Mouse (Mus musculus) neural tube, embryonic 10.5 days (tissue): ENCODE measurements around the gene Plcl2.
"Not testable (repeated sequence)": the region's sequence is repeated elsewhere in the genome, so short reads cannot be mapped to it uniquely, and the experiment has no call there.

Experiments used
- DNase-seq: peaks from one replicate; pipeline ENCODE4 v3.0.0-alpha.2; 2017; ENCODE audit warnings: low spot score; ENCODE audit errors: extremely low spot score

Plcl2 gene

DNA sequence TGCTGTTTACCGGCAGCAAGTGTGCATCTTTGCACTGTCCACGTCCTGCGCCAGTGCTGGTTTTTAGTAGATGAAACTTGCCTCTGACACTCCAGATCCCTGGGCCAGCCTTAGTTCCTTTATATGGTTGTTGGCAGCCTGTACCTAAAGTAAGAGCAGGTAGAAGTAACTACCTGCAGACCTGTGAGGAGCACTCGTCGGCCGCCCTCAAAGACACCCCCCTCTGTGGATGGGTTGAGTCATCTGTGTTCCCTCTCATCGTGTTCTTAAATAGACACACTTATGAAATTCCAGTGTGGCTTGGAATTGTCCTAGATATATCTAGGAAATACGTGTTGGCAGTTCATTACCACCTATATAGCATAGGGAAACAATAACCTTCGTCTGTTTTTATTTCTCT is 158.4 kb downstream of the Plcl2 start:
- no peak for DNase-seq

DNA sequence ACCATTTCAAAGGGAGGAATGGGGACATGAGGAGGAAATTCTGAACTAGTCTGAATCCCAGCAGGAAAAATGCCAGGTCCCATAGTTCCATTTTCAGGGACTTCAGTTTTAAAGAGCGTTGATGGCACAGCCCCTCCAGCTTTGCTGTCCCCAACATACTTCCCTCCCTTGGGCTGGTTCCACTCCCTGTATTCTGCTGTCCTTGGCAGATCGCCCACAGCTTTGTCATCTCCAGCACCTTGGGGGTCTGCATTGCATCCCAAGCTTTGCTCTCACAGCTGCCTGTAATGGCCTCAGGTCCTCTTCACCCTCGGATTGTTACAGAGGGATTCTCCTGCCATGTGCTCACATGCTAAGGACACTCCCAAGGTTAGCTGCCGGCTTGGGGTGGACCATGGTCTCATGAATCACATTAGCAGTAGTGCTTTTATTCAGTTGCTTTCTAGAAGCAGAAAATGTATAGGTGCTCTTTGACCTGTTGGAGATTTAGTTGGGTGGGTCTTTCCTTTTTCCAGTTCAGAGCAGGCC is 159.5 kb downstream of the Plcl2 start:
- DNase-seq, result no peak

DNA sequence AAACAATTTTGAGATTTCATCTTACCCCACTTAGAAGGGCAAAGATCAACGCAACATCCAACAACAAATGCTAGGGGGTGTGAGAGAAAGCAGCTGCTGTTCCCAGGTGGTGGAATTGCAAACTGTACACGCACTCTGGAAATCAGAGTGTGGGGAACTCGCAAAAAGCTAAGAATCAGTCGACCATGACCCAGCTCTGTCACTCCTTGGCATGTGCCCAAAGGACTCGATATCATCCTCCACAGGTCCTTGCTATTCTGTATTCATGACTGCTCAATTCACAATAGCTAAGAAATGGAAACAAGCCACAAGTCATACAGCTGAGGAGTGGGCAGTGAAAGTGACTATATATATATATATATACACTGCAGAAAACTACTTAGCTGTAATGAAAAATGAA is 162.2 kb downstream of the Plcl2 start:
- no peak for DNase-seq

DNA sequence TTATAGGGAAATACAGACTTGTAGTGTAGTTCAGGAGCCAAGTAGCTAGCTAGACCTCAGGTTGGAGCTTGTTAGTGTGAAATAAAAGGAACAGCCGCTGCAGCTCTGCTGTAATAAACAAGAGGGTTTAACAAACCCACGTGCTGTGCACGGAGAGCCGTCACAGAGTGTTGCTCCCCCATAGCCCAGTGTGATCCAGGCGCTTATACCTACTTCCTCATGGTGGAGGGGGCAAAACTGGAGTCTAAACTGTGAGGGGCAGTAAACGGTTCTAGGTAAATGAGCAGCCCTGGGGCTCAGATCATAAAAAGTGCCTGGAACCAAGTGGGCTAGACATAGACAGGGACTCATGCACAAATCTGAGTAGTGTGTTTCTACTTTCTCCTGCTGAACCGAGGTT is 165.4 kb downstream of the Plcl2 start:
- DNase-seq, result no peak

DNA sequence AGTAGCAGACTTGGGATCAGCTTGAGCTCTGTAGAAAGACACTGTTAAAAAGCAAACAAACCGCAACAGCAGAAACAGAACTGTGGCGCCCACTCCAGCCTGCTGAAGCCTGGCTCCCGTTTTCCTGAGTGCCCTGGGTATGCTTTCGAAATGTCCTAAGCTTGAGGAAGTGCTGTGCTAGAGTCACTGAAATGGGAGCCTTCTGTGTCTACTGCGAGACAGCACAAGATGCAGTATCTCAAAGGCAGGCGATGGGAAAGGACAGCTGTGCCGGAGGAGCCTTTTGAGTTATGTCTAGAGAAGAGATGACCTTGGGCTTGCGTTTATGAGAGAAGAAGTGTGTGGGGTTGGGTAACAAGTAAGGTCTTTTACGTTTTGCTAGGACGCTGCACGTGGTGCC is 166.0 kb downstream of the Plcl2 start:
- DNase-seq, result no peak

DNA sequence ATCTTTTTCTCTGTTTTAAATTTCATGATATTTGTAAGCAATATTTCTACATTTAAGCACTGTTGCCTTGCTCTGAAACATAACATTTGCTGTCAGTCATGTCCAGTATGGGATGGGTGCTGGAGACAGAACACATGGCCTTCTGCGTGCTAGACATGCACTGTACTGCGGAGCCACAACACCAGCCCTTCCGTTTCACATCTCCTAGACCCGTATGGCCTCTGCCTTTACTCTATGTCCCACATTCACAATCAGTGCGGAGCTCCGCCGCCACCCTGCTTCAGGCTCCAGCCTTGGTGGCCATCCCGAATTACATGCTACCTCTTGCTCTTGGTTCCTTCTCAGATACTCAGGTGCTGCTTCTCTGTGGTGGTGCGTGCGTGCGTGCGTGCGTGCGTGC is 168.1 kb downstream of the Plcl2 start:
- DNase-seq, result no peak

DNA sequence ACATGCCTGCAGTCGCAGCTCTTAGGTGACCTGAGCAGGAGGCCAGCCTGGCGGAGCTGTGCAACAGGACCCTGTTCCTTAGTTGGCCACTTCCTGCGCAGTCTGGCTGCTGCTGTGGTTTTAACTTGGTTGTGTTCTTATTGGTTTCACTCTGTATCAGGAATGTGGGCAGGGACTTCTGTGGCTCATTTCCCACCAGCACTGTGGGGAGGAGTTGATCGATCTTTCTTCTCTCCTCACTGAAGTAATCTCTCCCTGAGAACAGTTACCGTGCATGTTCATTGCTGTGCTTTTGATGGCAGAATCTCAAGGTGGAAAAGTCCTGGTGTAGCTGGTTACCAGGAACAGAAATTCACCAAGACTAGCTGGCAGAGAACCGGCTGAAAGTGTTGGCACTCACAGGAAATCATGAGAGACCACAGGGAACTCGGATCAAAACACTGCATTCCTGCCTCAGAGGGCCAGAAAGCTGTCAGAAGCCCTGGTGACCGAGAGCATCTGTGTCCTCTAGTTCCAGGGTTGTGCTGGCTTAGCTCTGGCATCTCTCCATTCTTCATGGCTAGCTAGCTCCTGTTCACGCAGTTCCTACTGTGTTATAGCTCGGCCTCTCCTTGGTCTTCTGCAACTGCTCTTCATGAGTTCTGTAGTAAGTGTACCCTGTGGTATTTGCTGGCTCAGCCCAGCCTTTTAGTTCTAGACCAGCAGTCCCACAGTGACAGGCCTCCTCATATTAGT is 168.9 kb downstream of the Plcl2 start:
- no peak for DNase-seq

DNA sequence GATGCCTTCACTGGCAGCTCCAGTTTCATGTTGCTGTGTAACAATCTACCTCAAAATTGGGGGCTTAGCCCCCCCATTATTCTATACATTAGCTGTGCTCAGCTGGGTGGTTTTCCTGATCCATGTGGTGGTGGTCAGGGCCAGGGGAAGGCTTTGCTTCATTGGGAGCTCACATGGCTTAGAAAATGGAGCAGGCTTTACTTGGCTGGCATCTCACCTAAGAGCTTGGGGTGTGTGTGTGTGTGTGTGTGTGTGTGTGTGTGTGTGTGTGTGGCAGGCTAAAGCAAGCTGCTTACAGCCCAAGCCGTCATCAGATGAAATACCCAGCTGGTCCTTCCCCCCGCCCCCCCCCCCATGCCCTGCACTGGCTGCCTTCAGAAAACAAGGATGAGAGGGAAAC is 169.5 kb downstream of the Plcl2 start:
- no peak for DNase-seq

DNA sequence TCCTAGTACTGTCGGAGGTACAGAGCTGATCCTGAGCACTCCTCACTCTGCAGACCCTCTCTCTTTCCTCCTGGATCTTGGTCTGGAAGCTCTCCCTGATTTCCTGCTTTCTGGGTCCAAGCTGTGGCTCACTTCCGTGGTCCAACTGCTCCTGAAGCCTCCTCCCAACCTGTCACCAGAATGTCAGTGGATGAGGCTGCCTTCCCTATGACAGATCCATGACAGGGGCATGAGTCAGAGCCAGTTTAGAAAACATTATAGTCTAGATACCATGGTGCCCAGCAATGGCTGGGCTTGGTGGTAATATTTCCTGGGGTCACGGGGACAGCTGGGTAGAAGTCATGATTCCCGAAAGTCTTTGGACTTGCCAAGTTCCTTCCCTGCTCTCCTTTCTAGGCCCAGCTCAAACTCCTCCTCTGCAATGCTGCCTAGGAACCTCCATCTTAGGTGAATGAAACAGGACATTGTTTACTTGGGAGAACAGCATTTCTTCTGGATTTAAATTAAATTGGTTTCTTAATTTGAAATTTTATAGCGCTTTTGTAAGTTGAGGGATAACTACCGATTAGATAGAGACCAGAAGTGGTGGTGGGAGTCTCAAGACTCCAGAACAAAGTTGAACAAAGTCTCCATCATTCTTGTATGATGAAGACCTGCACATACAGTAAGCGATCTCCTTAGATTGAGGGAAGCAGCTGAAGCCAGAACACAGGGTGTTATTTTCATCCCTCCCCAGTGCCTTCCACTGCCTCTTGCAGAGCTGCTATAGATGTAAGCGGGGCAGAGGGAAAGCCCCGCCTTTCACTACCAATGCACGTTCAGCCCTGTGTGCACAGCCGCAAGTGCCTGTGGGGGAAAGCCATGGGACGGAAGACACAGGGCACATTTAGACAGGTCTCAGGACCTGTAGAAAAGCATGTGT is 170.7 kb downstream of the Plcl2 start:
- no peak for DNase-seq

DNA sequence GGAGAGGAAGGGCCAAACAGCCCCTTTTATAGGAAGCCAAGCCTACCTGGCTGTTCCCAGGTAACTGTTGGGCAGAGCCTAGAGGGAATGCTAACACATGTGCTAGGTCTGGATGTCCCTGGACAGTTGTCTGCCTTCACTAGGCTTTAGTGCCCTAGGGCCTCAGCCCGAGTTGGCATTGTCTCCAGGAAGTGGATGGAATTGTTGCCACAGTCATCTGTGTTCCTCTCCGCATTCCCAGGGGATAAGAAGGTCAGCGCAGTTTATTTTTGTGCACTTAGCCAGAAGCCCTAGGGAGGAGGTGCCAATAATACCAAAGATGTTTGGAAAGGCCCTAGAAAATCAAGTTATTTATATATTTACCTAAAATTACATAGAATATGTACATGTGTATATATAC is 173.5 kb downstream of the Plcl2 start:
- no peak for DNase-seq

DNA sequence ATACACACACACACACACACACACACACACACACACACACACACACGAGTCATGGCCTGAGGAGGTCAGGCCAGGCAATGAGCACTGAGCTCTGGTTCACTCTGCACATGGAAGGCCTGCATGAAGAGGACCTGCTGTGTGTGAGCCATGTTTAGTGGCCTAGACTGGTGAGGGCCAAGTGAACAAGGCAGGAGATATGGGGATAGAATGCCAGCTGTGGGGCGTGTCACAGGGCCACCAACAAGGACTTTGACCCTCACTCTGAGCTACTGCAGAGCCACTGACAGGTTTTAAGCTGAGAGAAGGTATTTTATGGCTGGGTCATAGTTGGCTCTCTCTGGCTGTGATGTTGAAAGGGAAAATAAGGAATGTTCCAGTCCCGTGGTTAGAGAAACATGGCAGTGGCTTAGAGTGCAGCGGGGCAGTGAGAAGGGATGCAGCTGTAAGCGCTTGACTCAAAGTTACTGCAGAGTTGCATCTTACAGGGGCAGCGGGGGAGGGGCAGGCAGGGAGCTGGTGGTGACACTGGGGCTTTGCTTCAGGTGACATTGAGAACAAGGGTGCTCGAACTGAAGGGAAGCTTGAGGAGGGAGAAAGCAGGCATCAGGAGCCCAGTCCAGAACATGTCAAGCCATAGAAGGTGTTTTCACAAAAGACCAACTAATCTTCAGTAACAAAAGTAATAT is 175.9 kb downstream of the Plcl2 start:
- no peak for DNase-seq

DNA sequence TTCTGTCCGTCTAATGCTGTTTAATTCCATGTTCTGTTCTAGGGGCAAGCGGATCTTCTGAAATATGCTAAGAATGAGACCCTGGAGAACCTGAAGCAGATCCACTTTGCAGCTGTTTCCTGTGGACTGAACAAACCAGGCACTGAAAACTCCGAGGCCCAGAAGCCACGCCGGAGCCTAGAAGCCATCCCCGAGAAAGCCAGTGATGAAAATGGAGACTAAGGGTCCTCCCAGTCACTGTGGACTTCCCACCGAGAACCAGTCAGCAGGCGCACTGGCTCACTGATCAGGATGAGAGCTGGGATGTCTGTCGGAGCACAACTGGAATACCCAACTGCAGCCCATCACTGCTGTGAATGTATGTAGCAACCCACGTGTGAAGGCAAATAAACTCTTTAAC is 178.5 kb downstream of the Plcl2 start:
- no peak for DNase-seq

DNA sequence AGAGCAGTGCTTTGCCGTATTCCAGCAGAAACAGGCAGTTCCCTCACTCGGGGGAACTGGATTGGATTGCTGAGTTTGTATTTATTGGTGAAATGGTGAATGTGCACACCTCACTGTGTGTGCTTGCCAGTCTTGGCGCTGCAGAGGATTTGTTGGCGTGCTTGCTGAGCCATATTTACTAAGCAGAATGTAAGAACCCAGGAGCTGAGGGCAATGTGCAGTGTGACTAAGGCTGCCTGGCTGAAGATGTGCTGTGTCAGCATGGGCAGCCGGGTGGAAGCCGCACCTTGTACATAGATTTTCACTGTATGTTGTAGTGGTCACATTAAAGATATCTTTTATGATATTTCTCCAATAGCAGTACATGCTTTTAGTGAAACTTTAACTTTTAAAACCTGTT is 178.9 kb downstream of the Plcl2 start:
- no peak for DNase-seq

DNA sequence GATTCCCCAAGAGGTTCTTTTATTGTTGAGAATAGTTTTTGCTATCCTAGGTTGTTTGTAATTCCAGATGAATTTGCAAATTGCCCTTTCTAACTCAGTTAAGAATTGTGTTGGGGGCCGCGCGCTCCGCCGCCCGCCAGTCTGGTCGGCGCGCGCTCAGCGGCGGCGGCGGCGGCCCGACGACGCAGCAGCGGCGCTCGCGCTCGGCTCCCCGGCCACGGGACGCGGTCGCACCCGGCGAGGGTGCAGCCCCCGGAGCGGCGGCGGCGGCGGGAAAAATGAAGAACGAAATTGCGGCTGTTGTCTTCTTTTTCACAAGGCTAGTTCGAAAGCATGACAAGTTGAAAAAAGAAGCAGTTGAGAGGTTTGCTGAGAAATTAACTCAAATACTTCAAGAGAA is 189.2 kb downstream of the Plcl2 start:
- not testable (repeated sequence) for DNase-seq

DNA sequence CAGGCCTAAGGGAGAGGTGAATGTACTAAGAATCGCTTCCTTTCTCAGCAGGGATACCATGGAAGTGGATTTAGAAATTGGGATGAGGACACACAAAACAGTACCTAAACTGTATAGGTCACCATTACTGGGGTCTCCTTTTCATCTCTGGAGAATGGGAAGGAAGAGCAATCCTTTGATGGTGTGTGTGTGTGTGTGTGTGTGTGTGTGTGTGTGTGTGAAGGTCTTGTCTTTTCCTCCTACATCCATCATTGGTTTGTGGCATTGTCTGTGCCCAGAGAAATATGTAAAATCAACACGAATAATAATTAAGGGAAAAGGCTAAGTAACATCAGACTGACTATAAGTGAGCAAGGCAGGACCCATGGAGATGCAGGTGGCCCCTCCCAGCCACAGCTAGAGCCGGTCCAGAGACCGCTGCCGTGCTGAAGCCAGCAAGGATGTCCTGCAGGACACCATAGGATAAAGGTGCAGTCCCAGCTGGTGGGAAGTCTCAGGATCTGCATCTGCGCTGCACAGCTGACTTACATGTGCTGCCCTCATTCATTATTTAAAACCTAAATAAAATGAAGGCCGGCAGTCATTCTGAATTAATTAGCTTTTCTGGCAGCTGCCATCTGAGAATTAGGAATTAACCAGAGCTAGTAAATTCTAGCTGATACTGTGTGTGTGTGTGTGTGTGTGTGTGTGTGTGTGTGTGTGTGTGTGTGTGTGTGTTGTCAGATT is 201.5 kb downstream of the Plcl2 start:
- DNase-seq, result no peak

DNA sequence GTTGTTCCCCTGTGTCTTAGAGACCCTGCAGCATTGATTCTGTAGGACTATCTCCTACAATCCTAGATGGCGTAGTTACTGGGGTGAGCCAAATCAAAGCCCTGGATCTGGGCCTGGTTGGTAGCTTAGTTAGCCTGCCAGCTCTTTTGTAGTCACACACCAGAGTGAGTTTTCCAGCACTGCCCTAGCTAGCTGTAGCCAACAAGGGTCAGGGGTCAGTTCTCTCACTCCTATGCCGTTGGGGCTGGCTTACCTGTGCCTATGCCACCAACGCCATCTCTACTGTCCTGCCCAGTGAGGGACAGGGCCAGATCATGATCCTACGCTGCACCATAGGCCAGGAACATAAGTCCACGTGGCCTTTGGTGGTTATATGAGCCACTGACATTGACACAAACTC is 208.4 kb downstream of the Plcl2 start:
- no peak for DNase-seq

DNA sequence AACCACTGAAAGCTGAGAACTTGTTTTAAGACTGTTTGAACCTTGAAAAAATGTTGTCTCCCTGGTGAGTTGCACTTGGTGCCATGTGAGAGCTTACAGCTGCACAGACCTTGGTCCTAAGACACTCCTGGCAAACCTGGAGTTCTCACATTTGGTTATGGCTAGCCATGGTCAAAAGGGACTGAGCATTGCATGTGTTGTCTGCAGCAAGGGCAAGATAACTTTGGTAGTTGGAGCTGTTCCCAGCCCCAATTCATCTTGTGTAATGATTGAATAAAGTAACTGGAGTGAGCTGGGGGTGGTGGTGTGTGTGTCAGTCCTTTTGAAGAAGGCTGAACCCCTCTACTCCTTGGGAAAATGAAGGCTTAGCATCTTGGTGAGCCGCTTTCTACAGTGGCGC is 215.2 kb downstream of the Plcl2 start:
- no peak for DNase-seq

DNA sequence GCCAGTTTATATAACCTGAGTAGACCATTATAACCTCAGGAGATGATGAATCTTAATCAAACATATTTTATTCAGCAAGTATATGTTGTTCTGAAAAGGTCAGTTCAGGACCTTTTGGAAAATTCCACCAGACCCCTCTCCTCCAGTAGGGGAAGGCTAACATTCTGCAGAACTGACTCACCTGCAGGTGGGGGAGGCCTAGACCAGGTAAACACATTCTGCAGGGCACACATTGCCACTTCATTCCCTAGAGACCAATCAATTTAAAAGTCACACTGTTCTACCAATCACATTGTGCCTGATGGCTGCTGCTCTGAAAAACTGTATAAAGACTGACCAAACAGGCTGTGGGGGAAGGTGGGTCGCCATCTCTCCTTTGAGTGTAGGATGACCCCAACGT is 217.1 kb downstream of the Plcl2 start:
- no peak for DNase-seq

DNA sequence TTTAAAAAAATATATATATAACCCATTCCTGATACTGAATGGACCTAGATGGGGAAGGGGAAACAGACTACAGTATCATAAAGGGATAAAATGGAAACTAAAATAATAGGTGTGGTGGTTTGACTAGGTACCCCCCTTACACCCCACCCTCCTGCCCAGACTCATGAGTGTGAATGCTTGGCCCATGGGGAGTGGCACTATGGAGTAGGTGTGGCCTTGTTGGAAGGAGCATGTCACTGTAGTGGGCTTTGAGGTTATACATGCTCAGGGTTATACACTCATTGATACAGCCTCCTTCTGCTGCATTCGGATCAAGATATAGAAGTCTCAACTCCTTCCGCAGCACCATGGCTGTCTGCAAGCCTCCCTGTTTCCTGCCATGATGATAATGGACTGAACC is 219.8 kb downstream of the Plcl2 start:
- no peak for DNase-seq

DNA sequence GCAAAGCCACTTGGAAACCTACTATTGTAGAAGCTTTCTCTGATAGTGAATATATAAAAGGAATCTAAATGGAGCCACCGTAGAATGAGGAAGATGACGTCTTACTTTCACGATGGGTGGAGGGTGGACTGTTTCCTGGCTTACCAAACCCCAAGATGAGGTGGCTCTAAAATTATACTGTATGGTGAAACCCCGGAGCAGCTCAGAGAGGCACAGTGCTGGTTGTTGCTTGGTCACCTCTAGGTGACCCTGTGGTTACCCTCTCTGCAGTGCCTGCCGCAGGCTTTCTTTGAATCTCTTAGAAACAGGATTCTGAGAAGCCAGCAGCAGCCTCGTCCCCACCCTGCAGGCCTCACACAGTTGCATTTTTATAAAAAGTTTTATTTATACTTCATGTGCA is 220.4 kb downstream of the Plcl2 start:
- DNase-seq, result no peak

DNA sequence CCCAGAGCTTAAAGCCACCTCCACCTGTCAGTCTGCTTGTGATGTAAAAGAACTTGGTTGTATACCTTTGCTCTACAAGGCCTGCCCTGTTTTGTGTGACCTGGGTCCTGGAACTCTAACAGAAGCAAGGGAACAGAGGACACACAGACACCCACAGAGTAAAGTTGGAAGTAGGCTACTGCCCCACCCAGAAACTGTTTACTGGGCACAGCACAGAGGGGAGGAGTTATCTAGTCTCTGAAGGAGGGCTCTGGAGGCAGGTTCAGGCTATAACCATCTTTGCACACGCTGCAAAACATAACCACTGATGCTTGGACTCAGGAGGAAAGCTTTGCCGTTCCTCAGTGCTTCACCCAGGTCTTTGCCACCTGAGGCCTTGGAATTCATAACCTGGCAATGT is 221.7 kb downstream of the Plcl2 start:
- DNase-seq, result no peak
